Mouse (Mus musculus) stomach, embryonic 16.5 days (tissue): ENCODE measurements at regions not wholly inside any gene's neighbourhood (a gene's known extent, or its start where the extent isn't known, plus 50 kb on each side); places are given as distances from the start of the nearest gene placed in this dataset.
A peak's percentile ranks its signal among the peaks of the same experiment; 100 is the strongest.

Experiments
- ATAC-seq: fragments of 200-750 bp; cut with Nextera tagmentation; 2 replicates; pipeline ENCODE4 v1.8.0; 2017; ENCODE audit warnings: moderate number of reproducible peaks, moderate TSS enrichment; ENCODE audit not compliant: insufficient read depth, low FRiP score
- H3K27ac ChIP-seq: fragments of 300-500 bp; sonication (generic); 2 replicates; pipeline ENCODE4 v1.5.1; 2014; ENCODE audit warnings: low read length
- H3K27me3 ChIP-seq: fragments of 300-500 bp; sonication (generic); 2 replicates; pipeline ENCODE4 v1.6.1; 2014; ENCODE audit warnings: low read length, control low read depth, mixed read lengths; ENCODE audit not compliant: control insufficient read depth, insufficient read depth
- H3K36me3 ChIP-seq: fragments of 300-500 bp; sonication (generic); 2 replicates; pipeline ENCODE4 v1.6.1; 2014; ENCODE audit warnings: low read length; ENCODE audit not compliant: control insufficient read depth, insufficient read depth
- H3K4me1 ChIP-seq: fragments of 300-500 bp; sonication (generic); 2 replicates; pipeline ENCODE4 v1.6.1; 2014; ENCODE audit warnings: low read length, control low read depth, mixed read lengths; ENCODE audit not compliant: control insufficient read depth, insufficient read depth
- H3K4me2 ChIP-seq: fragments of 300-500 bp; sonication (generic); 2 replicates; pipeline ENCODE4 v1.6.1; 2014; ENCODE audit warnings: low read depth, low read length, mixed read lengths
- H3K4me3 ChIP-seq: fragments of 300-500 bp; sonication (generic); replicated peaks from 2 replicates; pipeline ENCODE4 v1.5.1; 2014; ENCODE audit warnings: mild to moderate bottlenecking, low read length
- H3K9ac ChIP-seq: fragments of 300-500 bp; sonication (generic); 2 replicates; pipeline ENCODE4 v1.6.1; 2014; ENCODE audit warnings: low read length
- H3K9me3 ChIP-seq: fragments of 300-500 bp; sonication (generic); replicated peaks from 2 replicates; pipeline ENCODE4 v1.6.1; 2016; ENCODE audit warnings: low read length, control low read depth; ENCODE audit not compliant: control insufficient read depth
- WGBS: fragments of 180-500 bp; shearing (Covaris S2); extraction: QIAGEN DNeasy Blood & Tissue Kit; methylation state at CpG from one replicate; pipeline ENCODE4 v1.1.7; 2014; 5-methylcytosine and 5-hydroxymethylcytosine counted together

DNA sequence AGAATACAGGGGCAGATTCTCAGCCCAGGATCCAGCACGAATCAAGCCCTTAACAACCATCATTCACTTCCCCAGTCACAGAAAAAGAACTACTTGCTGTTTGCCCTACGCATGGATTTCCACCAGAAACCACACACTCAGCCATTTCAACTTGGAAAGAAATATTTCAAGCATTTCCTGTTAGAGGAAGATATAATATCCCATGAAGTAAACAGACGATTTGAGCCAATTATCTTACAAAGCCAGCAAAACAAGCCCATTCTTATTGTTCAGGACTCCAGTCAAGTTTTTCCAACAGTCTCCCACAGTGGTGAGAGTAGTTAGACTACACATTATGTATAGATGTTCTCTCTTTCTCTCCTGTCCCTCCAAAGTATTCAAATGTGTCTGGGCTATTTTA is 324.1 kb downstream of the Rnd3 start:
- Histone ChIP-seq H3K4me3 (no peak overlapping the region), H3K9me3 (no peaks in the 10 kb centered on the region), H3K27me3 (no peaks in the 10 kb centered on the region), H3K4me2 (no peak overlapping the region), H3K9ac (no peak overlapping the region), H3K4me1 (peaks cover 6% of the 10 kb centered on the region; the same call in 1 of the 2 replicates), H3K27ac (peak overlapping the region; percentile 16; the same call in 1 of the 2 replicates), H3K36me3 (no peaks in the 10 kb centered on the region)
- 31% methylated on average over 3 of the region's 3 CpGs for WGBS
- ATAC-seq = no peak

- H3K27me3 ChIP-seq = no peaks in the 10 kb centered on the region
- H3K9me3 ChIP-seq = no peaks in the 10 kb centered on the region
- H3K4me1 ChIP-seq = peaks cover 6% of the 10 kb centered on the region; the same call in 1 of the 2 replicates
- H3K27ac ChIP-seq = no peak overlapping the region; the same call in 1 of the 2 replicates
- no peak overlapping the region for H3K4me3 ChIP-seq
- no peaks in the 10 kb centered on the region for H3K36me3 ChIP-seq
- no peak overlapping the region for H3K9ac ChIP-seq
- no peak for ATAC-seq
- no peak overlapping the region for H3K4me2 ChIP-seq
Measured at GRCm38 (mm10) chr2:50822738-50823137, 326.2 kb downstream of the Rnd3 start.

GRCm38 (mm10) chr2:50819305-50819665 is 329.6 kb downstream of the Rnd3 start:
- WGBS = 57% methylated on average over 5 of the region's 5 CpGs
- Histone ChIP-seq H3K36me3 (no peaks in the 10 kb centered on the region), H3K4me2 (no peak overlapping the region), H3K27ac (peak overlapping the region; percentile 66), H3K27me3 (no peaks in the 10 kb centered on the region), H3K9ac (no peak overlapping the region), H3K4me3 (no peak overlapping the region), H3K9me3 (no peaks in the 10 kb centered on the region), H3K4me1 (peaks cover 3% of the 10 kb centered on the region; the same call in 1 of the 2 replicates)
- no peak for ATAC-seq

DNA sequence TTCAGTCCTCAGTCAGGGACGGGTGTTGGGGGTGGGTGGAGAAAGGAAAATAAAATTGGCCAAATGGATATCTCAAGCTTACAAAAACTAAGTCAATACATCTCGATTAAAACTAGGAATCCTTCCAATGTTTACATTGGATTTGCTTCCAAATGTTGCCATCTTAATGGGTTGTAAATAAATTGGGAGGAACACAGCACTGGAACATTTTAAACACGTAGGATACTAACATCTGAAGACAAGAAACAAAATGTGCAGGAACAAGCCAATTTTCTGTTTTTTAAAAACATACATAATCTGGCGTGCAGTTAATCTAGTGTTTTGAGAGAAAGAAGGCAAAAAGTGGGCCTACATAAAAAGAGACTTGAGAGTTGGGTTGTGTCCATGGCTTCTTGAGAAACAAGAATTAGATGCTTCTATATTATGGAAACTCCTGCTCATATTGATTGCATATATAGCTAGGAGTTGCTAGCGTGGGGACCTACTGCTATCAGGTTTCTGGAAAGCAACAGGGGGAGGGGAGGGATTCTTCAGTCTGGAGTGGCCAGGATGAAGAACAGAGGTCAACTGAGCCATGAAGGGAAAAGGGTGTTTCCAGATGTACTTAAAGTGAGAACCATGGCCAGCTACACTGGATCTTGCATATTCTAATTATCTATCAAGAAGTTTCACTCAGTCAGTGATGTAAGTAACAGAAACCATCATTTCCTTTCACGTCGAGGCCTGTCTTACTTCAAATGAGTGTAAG is 330.2 kb downstream of the Rnd3 start:
- H3K4me1 ChIP-seq = peaks cover 3% of the 10 kb centered on the region; the same call in 1 of the 2 replicates
- H3K4me3 ChIP-seq = no peak overlapping the region
- H3K9ac ChIP-seq = no peak overlapping the region
- peak; percentile 37; the same call in 1 of the 2 replicates for ATAC-seq
- H3K27me3 ChIP-seq = no peaks in the 10 kb centered on the region
- H3K4me2 ChIP-seq = no peak overlapping the region
- H3K9me3 ChIP-seq = no peaks in the 10 kb centered on the region
- H3K36me3 ChIP-seq = no peaks in the 10 kb centered on the region
- 48% methylated on average over 7 of the region's 7 CpGs for WGBS
- H3K27ac ChIP-seq = peak overlapping the region; percentile 66

- Histone ChIP-seq H3K4me1 (peaks cover 3% of the 10 kb centered on the region; the same call in 1 of the 2 replicates), H3K27me3 (no peaks in the 10 kb centered on the region), H3K9ac (no peak overlapping the region), H3K9me3 (no peaks in the 10 kb centered on the region), H3K27ac (no peak overlapping the region), H3K36me3 (no peaks in the 10 kb centered on the region), H3K4me2 (no peak overlapping the region), H3K4me3 (no peak overlapping the region)
- 72% methylated on average over 5 of the region's 5 CpGs for WGBS
- no peak for ATAC-seq
Measured at GRCm38 (mm10) chr2:50816364-50816763, 332.5 kb downstream of the Rnd3 start.

GRCm38 (mm10) chr2:50815541-50815940 is 333.4 kb downstream of the Rnd3 start:
- H3K4me3 ChIP-seq = no peak overlapping the region
- no peak for ATAC-seq
- H3K36me3 ChIP-seq = no peaks in the 10 kb centered on the region
- H3K27me3 ChIP-seq = no peaks in the 10 kb centered on the region
- H3K9me3 ChIP-seq = no peaks in the 10 kb centered on the region
- no peak overlapping the region for H3K9ac ChIP-seq
- H3K27ac ChIP-seq = no peak overlapping the region
- H3K4me1 ChIP-seq = peaks cover 6% of the 10 kb centered on the region
- whole genome bisulfite sequencing = 21% methylated on average over 3 of the region's 3 CpGs
- H3K4me2 ChIP-seq = no peak overlapping the region

DNA sequence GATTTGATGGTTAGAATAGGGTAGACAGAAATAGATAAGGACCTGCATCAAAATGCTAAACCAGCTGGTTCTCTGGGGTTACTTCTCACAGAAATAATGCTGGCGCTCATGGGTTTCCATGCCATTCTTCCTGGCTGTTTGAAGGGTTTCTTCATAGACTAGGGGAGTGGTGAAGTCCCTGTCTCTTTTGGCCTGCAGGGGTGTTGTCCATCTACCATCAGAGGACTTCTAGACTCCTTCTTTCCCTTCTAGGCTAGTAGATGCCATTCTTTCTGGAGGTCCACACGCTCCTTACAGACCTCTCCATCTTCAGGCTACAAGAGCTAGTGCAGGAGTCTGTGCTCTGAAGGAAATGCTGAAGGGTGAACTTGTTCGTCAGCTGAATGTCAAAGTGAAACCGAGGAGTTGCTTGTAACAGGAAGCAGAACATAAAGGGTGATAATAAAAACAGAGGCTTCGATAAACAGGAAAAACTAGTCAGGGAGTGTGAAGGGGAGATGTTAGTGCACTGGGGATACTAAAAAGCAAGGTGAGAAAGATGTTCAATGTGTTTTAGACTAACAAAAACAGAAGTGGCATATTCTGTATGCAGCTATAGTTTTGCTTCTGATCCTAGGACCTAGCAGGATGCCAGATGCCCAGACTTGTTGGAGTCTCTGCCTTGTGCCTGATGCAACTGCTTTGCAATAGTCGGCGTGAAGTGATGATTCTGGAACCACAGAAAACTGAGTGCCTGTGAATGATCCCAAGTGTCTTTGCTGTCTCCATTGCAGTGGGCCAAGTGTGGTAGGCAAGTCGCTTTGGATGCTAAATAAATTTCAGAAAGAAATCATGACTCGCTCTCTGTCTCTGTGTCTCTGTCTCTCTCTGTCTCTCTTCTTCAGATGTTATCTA is 335.1 kb downstream of the Rnd3 start:
- H3K36me3 ChIP-seq = no peaks in the 10 kb centered on the region
- H3K4me3 ChIP-seq = no peak overlapping the region
- H3K4me1 ChIP-seq = peaks cover 10% of the 10 kb centered on the region
- no peaks in the 10 kb centered on the region for H3K27me3 ChIP-seq
- H3K9me3 ChIP-seq = no peaks in the 10 kb centered on the region
- H3K4me2 ChIP-seq = no peak overlapping the region
- H3K9ac ChIP-seq = no peak overlapping the region
- no peak for ATAC-seq
- H3K27ac ChIP-seq = no peak overlapping the region
- WGBS = 71% methylated on average over 9 of the region's 9 CpGs

DNA sequence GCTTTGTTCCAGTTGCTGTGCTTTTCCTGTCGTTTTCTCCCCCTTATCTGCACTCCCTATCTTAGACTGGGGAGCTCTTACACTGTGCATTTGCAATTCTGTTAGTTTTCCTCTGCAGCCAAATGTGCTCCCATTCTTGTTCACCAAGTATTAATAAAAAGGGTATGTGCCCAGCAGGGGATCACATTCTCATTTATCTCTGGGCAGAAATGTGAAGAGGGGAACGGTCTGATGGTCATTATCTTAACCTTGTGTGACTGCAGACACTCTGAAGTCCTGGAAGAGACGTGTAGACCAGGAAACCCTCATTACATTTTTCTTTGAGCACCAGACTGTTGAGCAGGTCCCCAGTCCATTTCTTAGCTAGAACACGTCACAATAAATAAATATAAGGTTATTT is 336.6 kb downstream of the Rnd3 start:
- Histone ChIP-seq H3K27me3 (no peaks in the 10 kb centered on the region), H3K4me3 (no peak overlapping the region), H3K4me1 (peaks cover 10% of the 10 kb centered on the region; the same call in 1 of the 2 replicates), H3K9me3 (no peaks in the 10 kb centered on the region), H3K4me2 (no peak overlapping the region), H3K27ac (no peak overlapping the region), H3K9ac (no peak overlapping the region), H3K36me3 (no peaks in the 10 kb centered on the region)
- no peak for ATAC-seq
- WGBS = 60% methylated on average over 4 of the region's 4 CpGs
